ENCODE assay signal across 13 mouse cellular contexts in the genomic region with DNA sequence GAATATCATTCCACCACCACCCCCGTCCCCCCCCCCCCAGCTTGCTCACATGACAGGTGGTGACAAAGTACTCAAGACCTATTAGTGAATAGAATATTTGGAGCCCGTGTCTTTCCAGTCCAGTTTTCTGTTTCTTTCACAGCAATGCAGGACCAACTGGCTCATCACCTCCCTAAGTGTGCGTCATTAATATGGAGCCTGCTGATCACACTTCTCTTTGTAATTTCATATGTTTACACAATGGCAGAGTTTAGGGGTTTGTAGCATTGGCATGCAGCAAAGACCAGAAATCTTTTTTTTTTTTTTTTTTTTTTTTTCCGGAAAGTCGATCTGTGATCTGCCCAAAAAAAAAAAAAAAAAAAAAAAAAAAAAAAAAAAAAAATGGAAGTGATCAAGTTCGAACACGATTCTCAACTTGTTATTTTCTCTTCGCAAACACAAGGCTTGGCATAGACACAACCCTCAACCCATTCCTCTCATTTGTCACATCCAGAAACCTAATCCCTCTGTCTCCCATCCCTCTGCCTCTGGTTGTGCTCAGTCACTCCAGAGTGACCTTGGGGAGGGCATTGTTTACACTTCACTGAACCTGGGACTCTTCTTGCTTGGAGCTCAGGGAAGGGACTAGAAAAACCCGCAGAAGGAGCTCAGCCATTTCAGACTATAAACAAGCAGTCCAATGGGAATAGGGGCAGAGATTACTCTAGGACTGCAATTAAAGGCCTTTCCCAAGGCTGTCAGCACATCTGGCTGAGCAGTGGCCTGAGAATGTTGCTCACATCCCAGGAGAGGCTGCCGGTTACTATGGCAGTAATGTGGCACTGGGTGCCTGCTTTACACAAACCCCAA.
A peak's percentile ranks its signal among the peaks of the same experiment; 100 is the strongest.
DNase-seq lines count a peak whose midpoint lies in the region; ATAC-seq and TF ChIP-seq lines count a peak whose summit lies in the region.
"Had no signal": no experiment of that assay in that cellular context is flagged by ENCODE, and none has a peak within 500 bp of the region (broad histone marks: within the 10 kb centered on the region; RNA-seq: fewer than 3 reads in every experiment).

No protein-coding gene starts in this region.

- H3K27ac ChIP-seq in liver, adult 2 months (replicated peaks; ENCODE audit: insufficient read depth, low read depth, low read length), result no peak overlapping the region
- H3K27ac ChIP-seq in kidney, embryonic 16.5 days (ENCODE audit: low read length), result peak overlapping the region; percentile 69
- H3K27ac ChIP-seq in neural tube, embryonic 14.5 days (ENCODE audit: low read depth, low read length), result no peak overlapping the region
- H3K27ac ChIP-seq: stomach, embryonic 15.5 days had no signal

- peak; percentile 91 for ATAC-seq in kidney, embryonic 16.5 days (ENCODE audit: low FRiP score, low TSS enrichment)
- peak; percentile 41; the same call in 1 of the 2 replicates for ATAC-seq in neural tube, embryonic 14.5 days (ENCODE audit: low read depth)

- no peaks in the 10 kb centered on the region for H3K79me2 ChIP-seq in liver, adult 2 months (ENCODE audit: control insufficient read depth, insufficient read depth, low read length)

- no peak overlapping the region for H3K4me3 ChIP-seq in liver, adult 2 months (ENCODE audit: insufficient read depth, low read depth, low read length)
- H3K4me3 ChIP-seq in kidney, embryonic 16.5 days (ENCODE audit: low read length), result no peak overlapping the region
- H3K4me3 ChIP-seq in neural tube, embryonic 14.5 days (ENCODE audit: low read depth, low read length), result no peak overlapping the region
- H3K4me3 ChIP-seq: stomach, embryonic 15.5 days had no signal

- H3K4me1 ChIP-seq in liver, adult 2 months (ENCODE audit: control insufficient read depth, insufficient read depth, low read length), result peaks cover 23% of the 10 kb centered on the region
- 0 out of 2 replicates have a peak, but pooled peaks cover 7% of the 10 kb centered on the region for H3K4me1 ChIP-seq in kidney, embryonic 16.5 days (ENCODE audit: insufficient read depth, low read length)
- H3K4me1 ChIP-seq in neural tube, embryonic 14.5 days (ENCODE audit: control insufficient read depth, insufficient read depth, low read length), result no peaks in the 10 kb centered on the region

- WGBS in liver, adult 2 months, result 57% methylated on average over 10 of the region's 10 CpGs
- 25% methylated on average over 9 of the region's 10 CpGs for WGBS in kidney, embryonic 16.5 days
- WGBS in neural tube, embryonic 14.5 days, result 61% methylated on average over 8 of the region's 10 CpGs

- no peaks in the 10 kb centered on the region for H3K36me3 ChIP-seq in liver, adult 2 months (ENCODE audit: control insufficient read depth, insufficient read depth, low read length)
- H3K36me3 ChIP-seq in kidney, embryonic 16.5 days (ENCODE audit: insufficient read depth, low read length), result no peaks in the 10 kb centered on the region
- no peaks in the 10 kb centered on the region for H3K36me3 ChIP-seq in neural tube, embryonic 14.5 days (ENCODE audit: control insufficient read depth, insufficient read depth, low read length)
- H3K36me3 ChIP-seq: stomach, embryonic 15.5 days had no signal

- H3K9me3 ChIP-seq in kidney, embryonic 16.5 days (ENCODE audit: low read length), result no peaks in the 10 kb centered on the region
- no peaks in the 10 kb centered on the region for H3K9me3 ChIP-seq in neural tube, embryonic 14.5 days (ENCODE audit: control insufficient read depth, low read length)
- H3K9me3 ChIP-seq: stomach, embryonic 15.5 days had no signal

- TF ChIP-seq CTCF in liver, adult 2 months (IDR thresholded peaks at IDR 0.05; ENCODE audit: low read depth, low read length), result no peak

- no peaks in the 10 kb centered on the region for H3K27me3 ChIP-seq in liver, adult 2 months (ENCODE audit: control insufficient read depth, insufficient read depth, low read length)
- no peaks in the 10 kb centered on the region for H3K27me3 ChIP-seq in kidney, embryonic 16.5 days (ENCODE audit: insufficient read depth, low read length)
- H3K27me3 ChIP-seq in neural tube, embryonic 14.5 days (ENCODE audit: control insufficient read depth, insufficient read depth, low read length), result no peaks in the 10 kb centered on the region
- H3K27me3 ChIP-seq: stomach, embryonic 15.5 days had no signal

- H3K9ac ChIP-seq in liver, adult 2 months (ENCODE audit: low read depth, low read length), result no peak overlapping the region
- H3K9ac ChIP-seq in kidney, embryonic 16.5 days (replicated peaks; ENCODE audit: low read length), result no peak overlapping the region
- no peak overlapping the region for H3K9ac ChIP-seq in neural tube, embryonic 14.5 days (replicated peaks; ENCODE audit: low read depth, low read length)
- H3K9ac ChIP-seq: stomach, embryonic 15.5 days had no signal

- no peak overlapping the region for H3K4me2 ChIP-seq in kidney, embryonic 16.5 days (replicated peaks; ENCODE audit: low read depth, low read length)
- H3K4me2 ChIP-seq in neural tube, embryonic 14.5 days (ENCODE audit: low read depth, low read length), result no peak overlapping the region
- H3K4me2 ChIP-seq: liver, embryonic 11.5 days; stomach, embryonic 15.5 days had no signal

- no peak for TF ChIP-seq POLR2A in liver, adult 2 months (IDR thresholded peaks at IDR 0.05; ENCODE audit: extremely low read depth, insufficient read depth, low read length)

- peak; percentile 52 for DNase-seq in liver, adult 2 months (ENCODE audit: extremely low read depth, low read depth, low spot score)
- DNase-seq in liver, result no peak
- peak; percentile 25 for DNase-seq in embryo, embryonic 11 days
- no peak for DNase-seq in Muller cell, postnatal 12 days (ENCODE audit: inconsistent ontology term)
- DNase-seq in layer of hippocampus, adult 8-10 months (ENCODE audit: low spot score in 2 of 2), result no peak
- no peak for DNase-seq in lung, postnatal 14 days
- DNase-seq: heart, postnatal 14 days; layer of hippocampus, adult 9-11 months; right cerebral cortex, postnatal 14 days had no signal

Comparison
In these comparisons a context has a peak if more than half of its experiments do, and no peak if none do; other contexts are left out.
1. DNase-seq: peak in liver, adult 2 months (single experiment) and embryo, embryonic 11 days (single experiment); none in liver (single experiment), Muller cell, postnatal 12 days (single experiment), layer of hippocampus, adult 8-10 months (0 of 2) and lung, postnatal 14 days (single experiment).